Mouse (Mus musculus): ENCODE results near the gene Gm5941.
"Not testable (repeated sequence)": the region's sequence is repeated elsewhere in the genome, so short reads cannot be mapped to it uniquely, and the experiment has no call there.

Gene Gm5941

DNA sequence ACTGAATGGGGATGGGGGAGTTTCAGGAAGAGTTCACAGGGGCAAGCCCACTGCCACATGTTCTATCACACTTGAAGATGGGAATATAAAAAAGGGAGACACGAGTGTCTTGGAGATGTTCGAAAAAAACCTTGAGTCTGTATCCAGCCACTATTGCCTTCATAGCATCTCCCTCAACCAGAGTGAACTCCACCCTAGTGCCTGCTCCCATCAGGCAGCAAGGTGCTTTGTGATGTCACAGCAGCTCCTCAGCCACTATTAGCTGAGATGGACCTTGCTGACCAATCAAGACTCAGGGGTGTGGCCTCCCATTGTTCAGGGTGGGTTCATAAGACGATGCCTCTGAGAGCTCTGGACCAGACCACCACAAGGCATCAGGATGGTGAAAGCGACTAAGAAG lies at the start of gene Gm5941:
TSS of gene Gm5941 (plus strand) at position 301 of the 400 bp plus-strand sequence.
- DNase-seq, result not testable (repeated sequence)

DNA sequence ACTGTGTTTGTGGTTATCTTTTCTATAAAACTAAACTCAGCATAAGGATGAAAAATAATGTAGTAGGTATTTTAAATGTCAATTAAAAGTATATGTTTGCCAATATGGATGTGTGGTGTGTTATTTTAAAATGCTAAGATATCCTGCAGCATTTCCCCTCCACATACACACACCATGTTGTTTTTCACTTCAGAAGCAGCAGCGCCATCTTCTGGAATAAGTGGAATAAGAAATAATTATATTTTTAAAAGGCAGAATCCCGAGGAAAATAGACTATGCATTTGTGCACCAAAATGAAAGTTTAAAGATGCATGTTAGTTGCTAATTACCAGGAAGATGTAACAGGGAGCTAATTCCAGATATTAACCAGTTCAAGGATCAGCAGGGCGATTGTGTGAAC lies 29.3 kb upstream of the Gm5941 start:
- no peak for DNase-seq

DNA sequence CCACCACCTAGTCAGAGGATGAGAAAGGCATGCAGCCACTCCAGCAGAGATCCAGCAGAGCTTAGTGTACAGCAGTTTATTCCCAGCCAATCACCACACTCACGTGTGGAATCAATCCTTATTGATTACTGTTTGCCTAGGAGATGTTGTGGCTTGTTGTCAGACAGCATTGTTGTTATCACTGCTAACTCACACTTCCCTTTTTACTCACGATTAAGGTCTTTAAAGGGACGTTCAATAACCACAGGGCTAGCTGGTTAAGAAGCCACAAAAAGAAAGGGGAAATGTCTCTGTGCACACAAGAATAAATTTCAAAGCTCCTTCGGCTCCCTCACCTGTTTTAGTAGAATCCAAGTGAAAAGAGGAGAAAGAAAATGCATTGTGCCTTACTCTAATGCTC lies 25.0 kb upstream of the Gm5941 start:
- no peak for DNase-seq

DNA sequence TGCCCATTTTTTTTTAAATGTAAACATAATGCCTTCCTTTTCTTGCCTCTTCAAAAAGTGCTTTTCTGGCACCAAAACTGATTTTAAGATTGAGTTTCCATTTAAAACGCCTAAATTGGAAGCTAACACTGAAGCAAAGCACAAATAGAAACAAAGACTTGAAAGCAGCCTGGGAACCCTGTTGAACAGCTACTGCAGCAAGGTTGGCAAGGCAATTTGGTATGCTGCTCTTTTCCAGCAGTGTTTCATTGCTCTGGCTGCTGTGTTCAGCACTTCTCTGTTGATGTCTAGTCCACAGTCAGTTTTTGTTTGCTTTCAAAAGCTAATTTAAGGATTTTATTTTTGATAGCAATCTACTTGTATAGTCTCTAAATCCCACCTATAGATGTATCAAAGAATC lies 8.5 kb downstream of the Gm5941 start:
- no peak for DNase-seq

DNA sequence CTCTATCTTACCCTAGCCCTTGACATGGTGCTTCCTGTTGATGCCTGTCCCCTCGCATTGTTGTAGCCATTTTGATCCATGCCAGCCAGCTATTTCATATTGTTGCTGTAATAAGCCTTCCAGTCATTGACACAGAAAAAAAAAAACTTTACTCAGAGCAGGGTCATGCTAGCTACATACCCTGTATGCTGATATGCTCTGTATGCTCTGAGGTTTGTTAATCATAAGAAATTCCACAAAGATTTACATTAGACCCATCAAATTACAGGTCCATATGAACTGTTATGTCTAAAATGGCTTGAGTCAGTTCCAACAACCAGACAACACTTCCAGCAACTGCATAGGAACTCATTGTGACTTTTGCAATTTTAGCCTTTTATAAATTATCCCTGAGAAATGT lies 38.1 kb downstream of the Gm5941 start:
- no peak for DNase-seq
